Mouse (Mus musculus) neural tube, embryonic 12.5 days (tissue): ENCODE measurements around the gene Irf1. TPM values are rescaled to one million over a fixed set of nuclear protein-coding genes. Genes with fewer than 3 reads are reported as not detected.

ENCODE experiments used
- ATAC-seq: fragments of 200-750 bp; cut with Nextera tagmentation; 2 replicates; pipeline ENCODE4 v1.8.0; 2017; ENCODE audit warnings: low read depth, mild to moderate bottlenecking, moderate TSS enrichment, moderate library complexity; ENCODE audit not compliant: low FRiP score
- H3K27ac ChIP-seq: fragments of 300-500 bp; sonication (generic); 2 replicates; pipeline ENCODE4 v1.5.1; 2016
- H3K27me3 ChIP-seq: fragments of 300-500 bp; sonication (generic); replicated peaks from 2 replicates; pipeline ENCODE4 v1.6.1; 2016; ENCODE audit warnings: mild to moderate bottlenecking
- H3K36me3 ChIP-seq: fragments of 300-500 bp; sonication (generic); 2 replicates; pipeline ENCODE4 v1.6.1; 2016; ENCODE audit warnings: mild to moderate bottlenecking
- H3K4me1 ChIP-seq: fragments of 300-500 bp; sonication (generic); 2 replicates; pipeline ENCODE4 v1.6.1; 2016
- H3K4me2 ChIP-seq: fragments of 300-500 bp; sonication (generic); replicated peaks from 2 replicates; pipeline ENCODE4 v1.6.1; 2016; ENCODE audit warnings: mild to moderate bottlenecking
- H3K4me3 ChIP-seq: fragments of 300-500 bp; sonication (generic); 2 replicates; pipeline ENCODE4 v1.5.1; 2016
- H3K9ac ChIP-seq: fragments of 300-500 bp; sonication (generic); 2 replicates; pipeline ENCODE4 v1.6.1; 2016; ENCODE audit warnings: mild to moderate bottlenecking
- H3K9me3 ChIP-seq: fragments of 300-500 bp; sonication (generic); 2 replicates; pipeline ENCODE4 v1.6.1; 2016; ENCODE audit warnings: mild to moderate bottlenecking
- WGBS: fragments of 180-500 bp; shearing (Covaris S2); methylation state at CpG from one replicate; pipeline ENCODE4 v1.1.7; 2016; 5-methylcytosine and 5-hydroxymethylcytosine counted together
- polyA plus RNA-seq: library from polyadenylated mRNA; unstranded; fragments of >200 nt; fragmentation: Nextera tagmentation; extraction: Ambion mirVana; gene quantifications from 2 replicates; pipeline ENCODE4 v1.2.1, GENCODE M21; 2016

Gene Irf1
- polyA plus RNA-seq, 1 experiment from 2014 or later, result 3.3 TPM

DNA sequence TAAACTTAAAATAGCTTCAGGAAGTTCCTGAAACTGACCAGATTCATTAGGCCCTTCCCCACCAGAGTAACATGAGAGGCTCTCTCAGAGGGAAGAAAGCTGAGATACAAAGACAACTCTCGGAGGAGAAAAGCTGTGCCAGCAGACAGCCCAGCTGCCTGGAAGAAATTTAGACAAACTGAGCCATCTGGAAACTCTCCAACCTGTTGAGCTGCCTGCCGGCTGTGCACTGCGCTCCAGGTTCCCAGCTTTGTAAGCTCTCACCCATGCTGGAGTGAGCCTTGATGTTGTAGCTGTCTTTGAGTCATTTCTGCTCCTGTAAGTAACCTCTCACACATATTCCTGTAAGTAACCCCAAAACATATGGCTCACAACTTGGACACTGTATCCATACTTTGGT lies 23.2 kb downstream of the Irf1 start:
- WGBS, result 78% methylated on average over 3 of the region's 3 CpGs
- no peaks in the 10 kb centered on the region; the same call in 1 of the 2 replicates for H3K4me1 ChIP-seq

DNA sequence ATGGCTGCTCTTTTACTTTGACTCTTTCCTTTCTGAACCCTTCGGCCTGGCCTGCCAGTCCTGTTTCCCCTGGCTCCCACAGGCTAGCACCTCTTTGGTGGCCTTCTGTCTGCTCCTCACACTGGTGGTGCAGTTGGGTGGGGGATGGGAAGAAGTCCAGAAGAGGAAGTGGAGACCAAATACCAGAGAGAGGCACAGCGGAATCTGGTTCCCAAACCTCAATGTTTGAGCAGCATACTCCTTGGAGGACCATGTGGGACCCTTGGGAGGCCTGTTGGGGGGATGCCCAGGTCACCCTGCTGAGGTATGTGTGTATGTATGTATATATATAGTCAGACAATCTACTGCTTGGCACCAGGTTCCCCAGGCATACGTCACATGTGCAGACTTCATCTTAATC lies 24.2 kb downstream of the Irf1 start:
- ATAC-seq, result no peak
- Histone ChIP-seq H3K36me3 (no peaks in the 10 kb centered on the region), H3K9me3 (no peaks in the 10 kb centered on the region), H3K9ac (no peak overlapping the region), H3K27ac (no peak overlapping the region), H3K4me3 (no peak overlapping the region), H3K4me1 (no peaks in the 10 kb centered on the region; the same call in 1 of the 2 replicates), H3K4me2 (no peak overlapping the region), H3K27me3 (no peaks in the 10 kb centered on the region)
- 80% methylated on average over 3 of the region's 3 CpGs for WGBS

More for the DNA sequence above, 23.2 kb downstream of the Irf1 start:
- H3K27me3 ChIP-seq, result no peaks in the 10 kb centered on the region
- H3K9me3 ChIP-seq, result no peaks in the 10 kb centered on the region
- H3K36me3 ChIP-seq, result no peaks in the 10 kb centered on the region
- no peak for ATAC-seq
- no peak overlapping the region for H3K27ac ChIP-seq
- H3K4me2 ChIP-seq, result no peak overlapping the region
- no peak overlapping the region for H3K4me3 ChIP-seq
- H3K9ac ChIP-seq, result no peak overlapping the region

DNA sequence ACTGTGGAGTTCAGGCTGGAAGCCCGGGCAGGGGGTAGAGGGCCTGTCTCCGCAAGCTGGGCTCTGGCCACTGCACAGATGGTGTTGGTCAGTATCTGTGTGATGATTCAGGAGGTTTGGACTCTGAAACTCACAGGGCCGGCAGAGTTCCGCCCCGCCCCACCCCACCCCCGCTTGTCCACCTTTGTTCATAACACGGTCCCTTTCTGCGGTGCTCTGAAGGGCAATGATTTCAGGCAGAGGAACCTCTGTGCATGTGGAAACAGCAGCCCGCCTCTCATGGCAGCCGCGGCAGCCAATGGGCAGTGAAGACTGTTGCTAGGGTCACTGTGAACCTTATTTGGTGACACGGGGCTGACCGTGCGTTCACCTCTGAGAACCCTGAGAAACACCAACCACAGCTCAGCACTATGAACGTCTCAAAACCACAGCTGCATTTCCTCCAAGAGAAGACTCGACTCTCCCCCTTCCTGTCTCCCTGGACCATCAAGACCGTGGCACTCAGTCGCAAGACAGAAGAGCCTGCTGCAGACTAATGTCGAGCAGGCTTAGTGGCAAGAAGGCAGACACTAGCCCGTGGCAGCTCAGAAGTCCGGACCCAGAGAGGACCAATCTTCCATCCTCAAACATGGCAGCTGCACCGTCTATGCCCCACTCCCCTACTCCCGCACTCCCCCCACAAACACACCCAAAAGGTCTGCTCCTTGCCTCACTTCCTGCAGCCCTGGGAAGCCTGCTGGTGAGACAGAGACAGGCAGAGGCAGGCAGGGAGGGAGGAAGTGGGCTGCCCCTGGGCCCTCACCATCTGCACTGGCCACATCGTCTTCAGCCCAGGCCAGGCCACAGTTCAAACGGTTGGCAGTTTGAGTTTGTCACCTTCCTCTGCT lies 25.1 kb downstream of the Irf1 start:
- Histone ChIP-seq H3K4me2 (no peak overlapping the region), H3K4me3 (no peak overlapping the region), H3K36me3 (no peaks in the 10 kb centered on the region), H3K4me1 (no peaks in the 10 kb centered on the region; the same call in 1 of the 2 replicates), H3K27ac (no peak overlapping the region), H3K9ac (no peak overlapping the region), H3K27me3 (no peaks in the 10 kb centered on the region), H3K9me3 (no peaks in the 10 kb centered on the region)
- no peak for ATAC-seq
- WGBS, result 60% methylated on average over 25 of the region's 25 CpGs

DNA sequence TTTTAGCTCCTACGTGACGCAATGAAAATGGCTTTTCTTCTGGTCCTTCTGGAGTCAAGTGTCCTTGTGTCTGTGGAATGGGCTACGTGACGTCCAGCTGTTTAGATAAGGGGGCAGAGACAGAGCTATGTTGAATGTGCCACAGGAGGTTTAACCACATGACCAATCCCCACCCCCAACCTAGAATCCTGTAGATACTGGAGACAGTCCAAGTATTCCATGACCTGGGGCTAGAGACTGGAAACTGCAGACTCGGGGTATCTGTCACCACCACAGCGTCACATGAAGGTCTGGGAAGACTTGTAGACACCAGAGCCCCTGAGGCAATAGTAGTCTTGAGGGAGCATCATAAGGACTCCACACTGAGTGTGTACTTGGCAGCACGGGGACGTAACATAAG lies 26.0 kb downstream of the Irf1 start:
- H3K36me3 ChIP-seq, result no peaks in the 10 kb centered on the region

DNA sequence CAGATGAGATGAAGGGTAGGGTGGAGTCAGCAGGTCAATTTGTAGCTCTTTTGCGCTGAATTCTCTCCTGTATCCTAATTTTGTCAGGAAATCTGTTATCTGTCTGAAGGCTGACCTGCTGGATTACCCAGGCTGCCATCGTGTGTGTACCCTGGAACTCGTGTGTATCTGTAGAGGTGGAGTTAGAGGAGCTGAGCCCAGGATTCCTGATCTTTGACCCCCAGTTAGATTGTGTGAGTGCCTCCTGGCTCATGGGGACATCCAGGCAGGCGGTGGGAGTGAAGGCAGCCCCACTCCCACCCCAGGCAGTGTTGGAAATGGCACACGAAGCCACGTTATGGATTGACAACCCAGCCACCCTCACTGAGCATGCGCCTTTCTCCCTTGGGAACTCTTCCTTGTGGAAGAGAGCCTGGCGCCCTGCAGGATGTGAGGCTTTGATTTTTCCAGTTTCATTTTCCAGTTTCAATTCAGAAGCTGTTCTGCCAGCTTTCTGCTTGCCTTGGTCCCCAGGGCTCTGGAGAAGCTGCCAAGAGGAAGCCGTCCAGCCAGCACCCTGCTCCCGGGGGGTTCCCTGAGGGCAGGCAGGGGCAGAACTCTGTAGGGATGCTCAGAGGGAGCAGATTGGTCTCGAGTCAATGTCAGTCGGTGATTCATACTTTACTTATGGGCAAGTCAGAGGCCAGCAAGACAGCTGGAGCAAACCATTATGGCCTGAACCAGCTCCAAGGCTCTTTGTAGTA lies 26.8 kb downstream of the Irf1 start:
- Histone ChIP-seq H3K36me3 (no peaks in the 10 kb centered on the region), H3K9ac (no peak overlapping the region), H3K27me3 (no peaks in the 10 kb centered on the region), H3K4me1 (no peaks in the 10 kb centered on the region; the same call in 1 of the 2 replicates), H3K4me3 (no peak overlapping the region), H3K9me3 (no peaks in the 10 kb centered on the region), H3K27ac (no peak overlapping the region), H3K4me2 (no peak overlapping the region)
- ATAC-seq, result no peak
- WGBS, result 69% methylated on average over 12 of the region's 12 CpGs

More for the DNA sequence above, 26.0 kb downstream of the Irf1 start:
- Histone ChIP-seq H3K9ac (no peak overlapping the region), H3K4me2 (no peak overlapping the region), H3K4me3 (no peak overlapping the region), H3K27me3 (no peaks in the 10 kb centered on the region), H3K27ac (no peak overlapping the region), H3K4me1 (no peaks in the 10 kb centered on the region; the same call in 1 of the 2 replicates), H3K9me3 (no peaks in the 10 kb centered on the region)
- WGBS, result 81% methylated on average over 8 of the region's 8 CpGs
- no peak for ATAC-seq

DNA sequence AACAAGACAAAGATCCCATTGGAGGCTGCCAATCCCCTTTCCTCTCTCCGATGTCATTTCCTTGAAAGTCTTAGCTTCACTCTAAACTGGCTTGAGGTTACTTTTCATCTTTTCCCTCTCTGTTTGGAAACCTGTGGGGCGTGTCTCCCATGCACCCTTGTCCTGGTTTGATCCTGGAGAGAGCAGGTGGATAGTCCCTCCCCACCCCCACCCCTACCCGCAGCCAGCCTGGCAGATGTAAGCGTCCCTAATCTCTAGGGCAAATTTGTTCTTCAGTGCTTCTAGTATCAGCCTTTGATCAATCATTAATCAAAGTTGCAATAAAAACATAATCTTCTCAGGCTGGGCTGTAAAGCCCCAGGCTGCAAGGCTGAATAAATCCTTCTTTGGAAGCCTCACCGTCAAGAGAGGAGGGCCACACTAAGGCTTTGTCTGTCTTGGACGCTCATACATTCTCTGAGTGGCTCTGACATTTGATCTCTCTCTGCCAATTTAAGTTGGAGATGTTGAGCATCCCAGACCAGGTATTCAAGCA lies 27.6 kb downstream of the Irf1 start:
- WGBS, result 41% methylated on average over 6 of the region's 6 CpGs
- Histone ChIP-seq H3K4me3 (no peak overlapping the region), H3K27me3 (no peaks in the 10 kb centered on the region), H3K9ac (no peak overlapping the region), H3K36me3 (no peaks in the 10 kb centered on the region), H3K4me1 (no peaks in the 10 kb centered on the region; the same call in 1 of the 2 replicates), H3K27ac (no peak overlapping the region), H3K9me3 (no peaks in the 10 kb centered on the region), H3K4me2 (no peak overlapping the region)
- no peak for ATAC-seq

DNA sequence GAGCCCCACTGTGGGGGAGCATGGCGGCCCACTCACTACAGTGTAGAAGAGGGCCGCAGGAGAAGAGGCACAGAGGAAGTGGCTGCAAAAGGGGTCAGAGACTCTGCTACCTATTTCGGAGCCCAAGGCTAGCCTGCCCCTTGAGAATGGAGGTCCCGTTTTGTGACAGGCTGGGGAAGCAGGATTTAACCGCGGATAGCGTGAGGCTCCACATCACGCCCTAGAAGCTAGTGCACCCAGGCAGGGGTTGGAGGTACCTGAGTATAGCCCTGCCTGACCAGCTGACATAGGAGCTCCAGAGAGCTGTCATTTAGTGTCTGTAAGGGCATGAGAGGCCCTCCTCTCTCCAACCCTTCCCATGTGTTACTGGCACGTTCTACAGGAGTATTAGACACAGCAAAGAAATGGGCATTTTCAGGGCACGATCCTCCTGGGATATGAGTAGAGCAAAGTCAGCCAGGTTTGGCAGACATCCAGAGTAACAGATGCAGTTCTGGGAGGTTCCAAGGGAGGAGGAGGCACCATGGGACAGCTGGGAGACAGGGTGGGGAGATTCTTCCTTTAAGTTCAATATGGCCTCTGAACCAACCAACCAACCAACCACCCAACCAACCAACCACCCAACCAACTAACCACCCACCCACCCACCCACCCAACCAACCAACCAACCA lies 28.4 kb downstream of the Irf1 start:
- Histone ChIP-seq H3K4me2 (no peak overlapping the region), H3K4me1 (no peaks in the 10 kb centered on the region; the same call in 1 of the 2 replicates), H3K4me3 (no peak overlapping the region), H3K36me3 (no peaks in the 10 kb centered on the region), H3K9ac (no peak overlapping the region), H3K9me3 (no peaks in the 10 kb centered on the region), H3K27me3 (no peaks in the 10 kb centered on the region), H3K27ac (no peak overlapping the region)
- 94% methylated on average over 10 of the region's 10 CpGs for WGBS
- ATAC-seq, result no peak

DNA sequence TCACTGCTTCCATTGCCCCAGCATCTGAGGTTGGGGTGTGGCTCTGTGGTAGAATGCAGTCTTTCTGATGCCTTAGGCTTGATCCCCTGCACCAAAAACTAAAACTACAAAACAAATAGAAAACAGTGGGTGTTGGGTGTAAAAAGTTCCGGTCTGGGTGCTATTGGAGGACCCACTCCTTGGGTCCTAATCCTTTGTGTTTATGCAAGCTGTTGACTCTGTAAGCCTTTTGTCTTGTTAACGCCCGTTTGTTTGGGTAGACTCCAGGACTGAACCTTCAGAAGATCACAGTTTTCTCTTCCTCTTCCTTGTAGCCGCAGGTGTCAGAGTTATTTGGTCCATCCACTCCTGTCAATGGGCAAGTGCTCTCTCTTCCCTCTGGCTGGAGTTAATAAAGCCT lies 30.2 kb downstream of the Irf1 start:
- 52% methylated on average over 4 of the region's 4 CpGs for WGBS
- no peak for ATAC-seq
- Histone ChIP-seq H3K4me3 (no peak overlapping the region), H3K4me1 (no peaks in the 10 kb centered on the region; the same call in 1 of the 2 replicates), H3K36me3 (no peaks in the 10 kb centered on the region), H3K27me3 (no peaks in the 10 kb centered on the region), H3K9me3 (no peaks in the 10 kb centered on the region), H3K9ac (no peak overlapping the region), H3K4me2 (no peak overlapping the region), H3K27ac (no peak overlapping the region)

DNA sequence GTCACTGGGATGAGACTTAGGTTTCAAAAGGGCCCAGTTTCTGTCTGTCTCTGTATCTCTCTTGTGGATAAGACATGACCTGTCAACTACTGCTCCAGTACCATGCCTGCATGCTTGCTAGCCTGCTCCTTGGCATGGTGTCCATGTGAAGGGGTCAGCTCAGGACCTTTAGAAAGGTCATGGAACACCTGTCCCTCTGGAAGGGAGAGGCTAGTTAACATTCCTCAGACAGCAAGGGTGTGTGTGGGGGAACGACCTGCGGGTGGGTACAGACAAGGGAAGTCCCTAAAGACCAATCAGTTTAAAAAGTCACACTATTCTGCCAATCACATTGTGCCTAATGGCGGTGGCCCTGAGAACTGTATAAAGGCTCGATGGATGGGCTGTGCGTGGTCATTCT lies 31.2 kb downstream of the Irf1 start:
- Histone ChIP-seq H3K4me3 (no peak overlapping the region), H3K9ac (no peak overlapping the region), H3K9me3 (no peaks in the 10 kb centered on the region), H3K27ac (no peak overlapping the region), H3K4me2 (no peak overlapping the region), H3K27me3 (no peaks in the 10 kb centered on the region), H3K4me1 (no peaks in the 10 kb centered on the region; the same call in 1 of the 2 replicates), H3K36me3 (no peaks in the 10 kb centered on the region)
- ATAC-seq, result no peak
- 89% methylated on average over 5 of the region's 5 CpGs for WGBS

DNA sequence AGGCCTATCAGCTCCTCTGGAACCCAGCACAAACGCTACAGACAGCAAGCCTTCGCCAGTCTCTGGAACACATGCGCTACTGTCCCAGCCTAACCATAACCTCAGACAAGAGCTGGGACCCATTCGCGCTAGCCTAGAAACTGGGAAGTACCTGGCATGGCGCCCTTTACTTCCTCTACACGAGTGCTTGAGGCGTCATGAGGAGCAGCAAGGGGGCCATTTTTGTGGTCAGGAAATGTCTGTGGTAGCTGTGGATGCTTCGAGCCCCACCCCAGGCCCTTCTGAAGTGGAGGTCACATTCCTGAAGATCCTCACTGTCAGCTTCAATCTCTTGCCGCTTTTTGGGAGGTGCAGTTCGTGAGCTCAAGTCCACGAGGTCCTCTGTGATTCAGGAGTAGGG lies 33.3 kb downstream of the Irf1 start:
- Histone ChIP-seq H3K36me3 (no peaks in the 10 kb centered on the region), H3K4me1 (no peaks in the 10 kb centered on the region), H3K27me3 (no peaks in the 10 kb centered on the region), H3K4me2 (no peak overlapping the region), H3K9me3 (no peaks in the 10 kb centered on the region), H3K27ac (no peak overlapping the region), H3K9ac (no peak overlapping the region), H3K4me3 (no peak overlapping the region)
- 91% methylated on average over 12 of the region's 12 CpGs for WGBS
- ATAC-seq, result no peak

DNA sequence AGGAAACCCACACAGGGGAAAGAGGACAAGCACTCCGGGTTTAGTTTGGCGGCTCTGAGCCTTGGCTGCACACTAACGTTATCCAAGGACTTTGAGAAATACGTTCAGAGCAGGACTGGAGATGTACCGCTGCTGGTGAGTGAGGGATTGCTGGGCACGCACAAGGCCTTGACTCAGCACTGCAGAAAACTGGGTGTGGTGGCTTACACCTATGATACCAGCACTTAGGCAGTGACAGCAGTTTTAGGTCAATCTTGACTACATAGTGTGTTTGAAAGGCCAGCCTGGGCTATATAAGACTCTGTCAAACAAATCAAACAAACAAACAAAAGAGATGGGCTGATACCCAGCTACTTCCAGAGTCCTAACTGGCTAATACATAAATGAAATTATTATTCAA lies 33.7 kb downstream of the Irf1 start:
- 90% methylated on average over 6 of the region's 6 CpGs for WGBS
- no peak for ATAC-seq

More for the DNA sequence above, 33.7 kb downstream of the Irf1 start:
- Histone ChIP-seq H3K27me3 (no peaks in the 10 kb centered on the region), H3K9me3 (no peaks in the 10 kb centered on the region), H3K4me3 (no peak overlapping the region), H3K4me2 (no peak overlapping the region), H3K27ac (no peak overlapping the region), H3K4me1 (no peaks in the 10 kb centered on the region), H3K36me3 (no peaks in the 10 kb centered on the region), H3K9ac (no peak overlapping the region)
